Mouse (Mus musculus) spleen, embryonic (tissue): Measurements from ENCODE around the gene Arnt2.

Source experiments
- CTCF ChIA-PET: fragments of 350-600 bp; sonication (Branson Sonifier 250); formaldehyde crosslinking; loops from one replicate; lab custom pipeline; 2022; lab: Charles Lee

Gene Arnt2

GRCm38 (mm10) chr7:84343160-84343559 is 66.8 kb downstream of the Arnt2 start:
- CTCF ChIA-PET: no interaction called here

DNA sequence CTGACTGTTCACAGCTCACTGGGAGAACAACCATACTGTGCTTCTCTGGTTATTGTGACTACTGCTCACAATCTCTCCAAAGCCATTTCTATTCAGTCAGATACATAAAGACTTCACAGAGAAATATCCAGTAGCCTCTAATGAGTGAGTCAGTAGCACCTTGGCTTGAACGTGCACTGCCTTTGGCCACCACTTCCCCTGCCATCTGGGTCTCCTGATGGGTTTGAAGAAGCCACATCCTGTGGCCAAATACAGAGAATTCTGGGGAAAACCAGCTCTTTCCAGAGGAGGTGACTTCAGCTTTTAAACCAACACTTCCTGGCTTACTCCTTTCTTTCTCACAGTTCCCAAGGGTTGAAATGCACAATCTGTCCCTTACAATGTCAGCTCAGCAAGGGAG is 69.0 kb downstream of the Arnt2 start:
- CTCF ChIA-PET: interaction anchor here (0.6 kb wide), 1 partner anchor 249 kb away, joined by 12 read pairs; no protein-coding TSS in a partner anchor

GRCm38 (mm10) chr7:84339186-84339585 is 70.8 kb downstream of the Arnt2 start:
- CTCF ChIA-PET: no interaction called here

GRCm38 (mm10) chr7:84337768-84338167 is 72.2 kb downstream of the Arnt2 start:
- CTCF ChIA-PET: no interaction called here

- CTCF ChIA-PET: no interaction called here
These were observed 73.1 kb downstream of the Arnt2 start for GRCm38 (mm10) chr7:84336907-84337306.

- CTCF ChIA-PET: no interaction called here
These were observed 73.4 kb downstream of the Arnt2 start for GRCm38 (mm10) chr7:84336580-84336886.

DNA sequence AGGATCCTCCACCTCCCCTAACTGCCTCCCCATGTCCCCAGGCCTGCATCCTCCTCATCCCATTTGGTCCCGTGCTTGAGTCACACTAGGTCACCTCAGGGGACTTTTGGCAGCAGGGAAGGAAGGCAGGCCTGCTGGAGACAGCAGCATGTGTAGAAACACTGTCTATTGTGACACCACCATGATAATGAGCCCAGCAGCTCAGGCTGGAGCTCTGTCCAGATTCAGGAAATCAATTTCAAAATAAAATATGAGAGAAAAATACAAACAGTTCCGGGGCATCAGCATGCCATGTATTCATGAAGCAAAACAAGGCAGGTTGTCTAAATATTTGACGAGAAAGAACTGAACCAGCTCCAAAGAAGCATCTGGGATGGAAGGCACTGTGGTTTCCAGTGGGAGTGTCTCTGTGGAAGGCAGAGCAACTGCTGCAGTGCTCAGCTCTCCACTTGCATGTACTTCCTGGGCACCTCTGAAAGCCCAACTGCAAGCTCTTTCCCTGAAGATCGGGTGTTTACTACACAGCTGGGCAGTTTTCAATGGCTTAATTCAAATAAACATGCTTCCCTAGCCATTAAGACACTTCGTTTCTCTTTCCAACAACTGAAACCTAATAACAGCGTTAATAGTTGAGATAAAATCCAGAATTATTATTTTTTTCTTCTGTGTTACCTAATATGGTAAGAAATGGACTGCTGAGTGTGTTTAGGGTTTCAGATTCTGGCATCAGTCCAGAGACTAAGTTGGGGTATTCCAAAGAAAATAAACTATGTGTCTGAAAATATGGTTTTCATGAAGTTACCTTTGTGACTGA is 74.0 kb downstream of the Arnt2 start:
- CTCF ChIA-PET: no interaction called here

DNA sequence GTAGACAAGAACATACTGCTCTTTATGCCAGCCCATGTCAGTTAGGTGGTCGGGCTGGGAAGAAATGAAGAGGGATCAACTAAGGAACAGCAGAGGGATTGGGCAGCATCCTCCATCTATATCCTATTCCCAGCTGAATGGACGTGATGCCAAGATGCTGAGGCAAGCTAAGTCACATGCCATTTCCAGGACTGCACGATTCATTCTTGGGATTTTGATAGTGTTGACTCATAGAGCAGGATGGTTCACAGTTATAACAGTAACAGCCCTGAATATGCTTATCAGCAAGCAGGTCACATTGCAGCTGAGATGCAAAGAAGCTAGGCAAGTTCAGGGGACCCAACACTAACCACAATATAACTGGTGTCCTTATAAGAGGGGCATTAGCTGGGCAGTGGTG is 76.0 kb downstream of the Arnt2 start:
- CTCF ChIA-PET: no interaction called here

DNA sequence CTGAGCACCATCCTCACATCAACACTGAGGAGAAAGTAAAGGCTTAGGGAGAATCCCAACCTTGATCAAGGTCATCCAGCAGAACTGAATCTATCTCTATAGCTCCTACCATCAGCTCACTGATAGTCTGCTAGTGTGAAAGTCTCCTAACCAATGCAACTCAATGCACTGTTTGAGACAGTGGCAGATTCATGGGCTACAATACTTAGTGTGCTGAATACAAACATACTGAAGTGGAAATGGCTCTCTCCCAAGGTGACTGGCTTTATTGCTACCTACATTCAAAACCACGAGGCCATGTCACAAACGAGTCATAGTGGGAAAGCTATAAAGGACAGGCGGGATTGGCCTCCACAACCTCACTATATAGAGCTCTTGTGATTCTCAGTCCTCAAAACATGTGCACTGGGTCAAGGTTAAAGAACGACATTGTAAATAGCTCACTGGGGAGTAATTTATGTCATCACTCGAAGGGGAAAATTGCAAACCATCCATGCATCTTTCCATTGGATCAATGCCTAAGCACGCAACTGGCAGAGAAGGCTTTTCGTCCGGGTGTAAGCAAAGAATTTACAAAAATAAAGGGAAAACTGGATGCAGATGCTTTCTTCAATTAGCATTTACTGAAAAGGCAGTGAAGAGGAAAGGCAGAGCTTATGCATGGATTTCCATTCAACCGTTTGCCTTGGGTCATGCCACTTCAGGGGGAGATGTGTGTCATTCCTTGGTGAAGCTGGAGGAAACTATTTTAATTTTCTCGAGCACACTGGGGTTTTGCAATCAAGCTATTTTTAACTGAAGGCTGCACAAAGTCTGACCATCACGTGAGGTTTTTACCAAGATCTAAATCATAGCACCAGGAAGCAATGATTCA is 77.4 kb downstream of the Arnt2 start:
- CTCF ChIA-PET: no interaction called here

DNA sequence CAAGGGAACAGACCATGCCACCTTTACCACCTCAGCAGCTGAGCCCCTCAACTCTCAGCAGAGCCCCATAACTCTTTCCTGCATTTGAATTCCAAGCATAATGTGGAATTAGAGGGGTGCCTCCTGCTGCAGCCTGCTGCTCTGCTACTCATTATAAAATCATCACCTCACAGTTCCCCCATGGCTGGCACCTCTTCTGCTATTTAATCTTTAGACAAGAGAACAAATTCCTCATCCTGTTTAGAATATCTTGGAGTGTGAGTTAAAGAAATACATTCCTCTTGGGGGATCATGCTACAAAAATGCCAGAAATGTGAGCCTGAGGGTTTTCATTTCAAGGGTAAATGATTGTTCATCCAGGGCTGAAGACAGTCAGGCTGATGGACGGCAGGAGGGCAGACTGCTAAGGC is 80.8 kb downstream of the Arnt2 start:
- CTCF ChIA-PET: no interaction called here

- CTCF ChIA-PET: no interaction called here
These were observed 81.2 kb downstream of the Arnt2 start for GRCm38 (mm10) chr7:84328770-84329169.

DNA sequence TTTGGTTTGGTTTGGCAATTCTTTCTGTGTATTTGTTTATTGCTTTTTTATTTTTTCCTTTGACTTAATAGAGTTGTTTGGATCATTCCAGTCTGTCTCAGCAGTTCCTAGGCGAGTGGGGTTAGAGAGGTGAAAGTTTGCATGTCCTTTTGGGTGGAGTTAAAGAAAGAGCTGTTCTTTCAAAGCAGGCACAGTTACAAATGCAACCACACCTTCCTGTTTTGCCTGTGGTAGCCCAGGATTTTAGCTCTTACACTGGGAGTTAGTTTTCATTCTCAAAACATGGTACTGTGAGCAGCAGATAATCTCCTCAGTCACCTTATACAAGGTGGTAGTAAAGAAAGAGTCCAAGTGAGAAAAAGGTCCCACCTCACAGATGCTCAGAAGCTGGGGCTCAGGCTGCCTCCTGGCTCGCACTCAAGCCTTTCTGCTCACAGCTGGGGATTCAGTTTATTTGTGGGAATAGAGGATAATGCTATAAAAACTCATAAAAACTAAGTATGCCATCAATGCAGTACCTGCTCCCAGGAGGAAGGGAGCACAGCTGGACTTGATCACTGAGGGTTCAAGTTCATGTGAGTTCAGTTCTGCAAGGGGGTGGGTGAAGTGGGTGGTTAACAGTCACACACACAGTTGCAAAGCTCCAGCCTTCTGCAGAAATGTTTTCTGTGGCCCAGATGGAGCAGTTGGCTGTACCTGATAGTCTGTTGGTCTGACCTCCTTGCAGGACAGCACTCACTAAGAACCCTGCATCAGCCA is 84.2 kb downstream of the Arnt2 start:
- CTCF ChIA-PET: no interaction called here

- CTCF ChIA-PET: no interaction called here
These were observed 88.4 kb downstream of the Arnt2 start for GRCm38 (mm10) chr7:84321542-84321941.

GRCm38 (mm10) chr7:84315353-84316003 is 94.5 kb downstream of the Arnt2 start:
- CTCF ChIA-PET: no interaction called here

GRCm38 (mm10) chr7:84314742-84315141 is 95.2 kb downstream of the Arnt2 start:
- CTCF ChIA-PET: no interaction called here

- CTCF ChIA-PET: no interaction called here
These were observed 98.4 kb downstream of the Arnt2 start for GRCm38 (mm10) chr7:84311624-84312023.

GRCm38 (mm10) chr7:84310909-84311311 is 99.1 kb downstream of the Arnt2 start:
- CTCF ChIA-PET: no interaction called here

GRCm38 (mm10) chr7:84307329-84307925 is 102.5 kb downstream of the Arnt2 start:
- CTCF ChIA-PET: no interaction called here

- CTCF ChIA-PET: no interaction called here
These were observed 109.7 kb downstream of the Arnt2 start for GRCm38 (mm10) chr7:84300261-84300660.

GRCm38 (mm10) chr7:84299601-84300000 is 110.4 kb downstream of the Arnt2 start:
- CTCF ChIA-PET: no interaction called here

DNA sequence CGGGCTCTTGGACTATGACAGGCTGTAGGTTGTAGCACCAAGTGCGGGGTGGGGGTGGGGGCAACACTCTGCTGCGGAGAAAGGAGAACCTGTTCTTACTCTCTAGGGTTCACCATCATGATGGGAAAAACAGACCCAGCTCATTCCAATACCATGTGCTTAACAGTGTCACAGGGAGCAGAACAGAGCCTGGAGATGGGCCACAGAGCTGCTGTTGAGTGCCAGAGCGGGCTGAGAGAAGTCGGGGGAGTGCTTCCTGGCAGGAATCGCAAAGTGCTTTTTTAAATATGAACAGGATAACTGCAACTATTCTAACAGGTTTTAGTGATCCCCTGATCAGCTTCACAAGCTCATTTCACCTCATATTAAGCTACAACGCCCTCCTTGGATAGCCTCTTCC is 116.9 kb downstream of the Arnt2 start:
- CTCF ChIA-PET: interaction anchor here (0.7 kb wide), 1 partner anchor 183 kb away, joined by 3 read pairs; no protein-coding TSS in a partner anchor
